Mouse (Mus musculus) midbrain, embryonic 12.5 days (tissue): ENCODE measurements around the gene Megf11. TPM values are rescaled to one million over a fixed set of nuclear protein-coding genes. Genes with fewer than 3 reads are reported as not detected.

ENCODE experiments used
- ATAC-seq: fragments of 200-750 bp; cut with Nextera tagmentation; 2 replicates; pipeline ENCODE4 v1.8.0; 2017; ENCODE audit warnings: low read depth, moderate TSS enrichment, moderate library complexity; ENCODE audit not compliant: low FRiP score
- H3K27ac ChIP-seq: fragments of 300-500 bp; sonication (generic); replicated peaks from 2 replicates; pipeline ENCODE4 v1.5.1; 2016; ENCODE audit warnings: mild to moderate bottlenecking
- H3K27me3 ChIP-seq: fragments of 300-500 bp; sonication (generic); 2 replicates; pipeline ENCODE4 v1.6.1; 2016; ENCODE audit warnings: mild to moderate bottlenecking
- H3K36me3 ChIP-seq: fragments of 300-500 bp; sonication (generic); 2 replicates; pipeline ENCODE4 v1.6.1; 2016
- H3K4me1 ChIP-seq: fragments of 300-500 bp; sonication (generic); 2 replicates; pipeline ENCODE4 v1.6.1; 2016
- H3K4me2 ChIP-seq: fragments of 300-500 bp; sonication (generic); replicated peaks from 2 replicates; pipeline ENCODE4 v1.6.1; 2016; ENCODE audit warnings: mild to moderate bottlenecking, moderate library complexity
- H3K4me3 ChIP-seq: fragments of 300-500 bp; sonication (generic); 2 replicates; pipeline ENCODE4 v1.5.1; 2016; ENCODE audit warnings: mild to moderate bottlenecking
- H3K9ac ChIP-seq: fragments of 300-500 bp; sonication (generic); replicated peaks from 2 replicates; pipeline ENCODE4 v1.6.1; 2016; ENCODE audit warnings: mild to moderate bottlenecking, moderate library complexity
- H3K9me3 ChIP-seq: fragments of 300-500 bp; sonication (generic); 2 replicates; pipeline ENCODE4 v1.6.1; 2016; ENCODE audit warnings: mild to moderate bottlenecking
- WGBS: fragments of 180-500 bp; shearing (Covaris S2); methylation state at CpG from one replicate; pipeline ENCODE4 v1.1.7; 2016; 5-methylcytosine and 5-hydroxymethylcytosine counted together
- polyA plus RNA-seq: library from polyadenylated mRNA; unstranded; fragments of >200 nt; fragmentation: Nextera tagmentation; extraction: Ambion mirVana; gene quantifications from 2 replicates; pipeline ENCODE4 v1.2.1, GENCODE M21; 2016

Gene Megf11
- polyA plus RNA-seq, 1 experiment from 2014 or later = 6.5 TPM

GRCm38 (mm10) chr9:64399121-64399520 lies 13.7 kb downstream of the Megf11 start:
- ATAC-seq = no peak
- Histone ChIP-seq H3K4me2 (no peak overlapping the region), H3K27ac (no peak overlapping the region), H3K4me3 (no peak overlapping the region), H3K4me1 (no peaks in the 10 kb centered on the region), H3K9ac (no peak overlapping the region), H3K9me3 (no peaks in the 10 kb centered on the region), H3K36me3 (no peaks in the 10 kb centered on the region), H3K27me3 (peaks cover 13% of the 10 kb centered on the region)
- 68% methylated on average over 8 of the region's 8 CpGs for WGBS

GRCm38 (mm10) chr9:64402141-64402540 lies 16.7 kb downstream of the Megf11 start:
- Histone ChIP-seq H3K4me2 (no peak overlapping the region), H3K27me3 (peaks cover 13% of the 10 kb centered on the region), H3K9me3 (no peaks in the 10 kb centered on the region), H3K9ac (no peak overlapping the region), H3K27ac (no peak overlapping the region), H3K4me1 (no peaks in the 10 kb centered on the region), H3K36me3 (no peaks in the 10 kb centered on the region), H3K4me3 (no peak overlapping the region)
- ATAC-seq = no peak
- WGBS = 69% methylated on average over 8 of the region's 8 CpGs

GRCm38 (mm10) chr9:64406841-64407240 lies 21.4 kb downstream of the Megf11 start:
- WGBS = 80% methylated on average over 2 of the region's 2 CpGs
- no peaks in the 10 kb centered on the region for H3K9me3 ChIP-seq
- no peak overlapping the region for H3K4me2 ChIP-seq
- H3K9ac ChIP-seq = no peak overlapping the region
- no peaks in the 10 kb centered on the region for H3K36me3 ChIP-seq
- H3K4me3 ChIP-seq = no peak overlapping the region
- no peaks in the 10 kb centered on the region for H3K4me1 ChIP-seq
- ATAC-seq = no peak
- no peak overlapping the region for H3K27ac ChIP-seq
- H3K27me3 ChIP-seq = no peaks in the 10 kb centered on the region

GRCm38 (mm10) chr9:64407390-64407970 lies 22.1 kb downstream of the Megf11 start:
- no peak overlapping the region for H3K4me2 ChIP-seq
- WGBS = 82% methylated on average over 7 of the region's 7 CpGs
- no peaks in the 10 kb centered on the region for H3K27me3 ChIP-seq
- H3K27ac ChIP-seq = no peak overlapping the region
- no peaks in the 10 kb centered on the region for H3K4me1 ChIP-seq
- no peak for ATAC-seq
- no peak overlapping the region for H3K9ac ChIP-seq
- H3K36me3 ChIP-seq = no peaks in the 10 kb centered on the region
- no peak overlapping the region for H3K4me3 ChIP-seq
- no peaks in the 10 kb centered on the region for H3K9me3 ChIP-seq

- H3K27me3 ChIP-seq = no peaks in the 10 kb centered on the region
- H3K27ac ChIP-seq = no peak overlapping the region
- no peak overlapping the region for H3K4me3 ChIP-seq
- H3K9me3 ChIP-seq = no peaks in the 10 kb centered on the region
- H3K9ac ChIP-seq = no peak overlapping the region
- no peak for ATAC-seq
- no peaks in the 10 kb centered on the region for H3K36me3 ChIP-seq
- WGBS = 87% methylated on average over 8 of the region's 8 CpGs
- H3K4me1 ChIP-seq = no peaks in the 10 kb centered on the region
- no peak overlapping the region for H3K4me2 ChIP-seq
Observed at GRCm38 (mm10) chr9:64408821-64409220, 23.4 kb downstream of the Megf11 start.

- ATAC-seq = no peak
- 92% methylated on average over 3 of the region's 3 CpGs for WGBS
- Histone ChIP-seq H3K4me2 (no peak overlapping the region), H3K27ac (no peak overlapping the region), H3K4me3 (no peak overlapping the region), H3K9ac (no peak overlapping the region), H3K36me3 (no peaks in the 10 kb centered on the region), H3K9me3 (no peaks in the 10 kb centered on the region), H3K4me1 (no peaks in the 10 kb centered on the region), H3K27me3 (no peaks in the 10 kb centered on the region)
Observed at GRCm38 (mm10) chr9:64420471-64420870, 35.0 kb downstream of the Megf11 start.

GRCm38 (mm10) chr9:64421986-64422616 lies 36.7 kb downstream of the Megf11 start:
- H3K4me3 ChIP-seq = no peak overlapping the region
- H3K36me3 ChIP-seq = no peaks in the 10 kb centered on the region
- H3K4me1 ChIP-seq = no peaks in the 10 kb centered on the region
- WGBS = 78% methylated on average over 8 of the region's 8 CpGs
- H3K9me3 ChIP-seq = no peaks in the 10 kb centered on the region
- H3K4me2 ChIP-seq = no peak overlapping the region
- H3K27me3 ChIP-seq = no peaks in the 10 kb centered on the region
- no peak overlapping the region for H3K27ac ChIP-seq
- no peak overlapping the region for H3K9ac ChIP-seq
- ATAC-seq = no peak

- no peaks in the 10 kb centered on the region for H3K9me3 ChIP-seq
- no peak for ATAC-seq
- no peak overlapping the region for H3K4me2 ChIP-seq
- no peaks in the 10 kb centered on the region for H3K4me1 ChIP-seq
- no peaks in the 10 kb centered on the region for H3K36me3 ChIP-seq
- no peak overlapping the region for H3K27ac ChIP-seq
- H3K9ac ChIP-seq = no peak overlapping the region
- 96% methylated on average over 1 of the region's 1 CpGs for WGBS
- H3K27me3 ChIP-seq = no peaks in the 10 kb centered on the region
- no peak overlapping the region for H3K4me3 ChIP-seq
Observed at GRCm38 (mm10) chr9:64423912-64424311, 38.5 kb downstream of the Megf11 start.

- no peak overlapping the region for H3K27ac ChIP-seq
- no peaks in the 10 kb centered on the region for H3K9me3 ChIP-seq
- H3K36me3 ChIP-seq = no peaks in the 10 kb centered on the region
- H3K4me2 ChIP-seq = no peak overlapping the region
- ATAC-seq = no peak
- 50% methylated on average over 2 of the region's 2 CpGs for WGBS
- no peaks in the 10 kb centered on the region for H3K27me3 ChIP-seq
- no peak overlapping the region for H3K9ac ChIP-seq
- no peaks in the 10 kb centered on the region for H3K4me1 ChIP-seq
- H3K4me3 ChIP-seq = no peak overlapping the region
Observed at GRCm38 (mm10) chr9:64436121-64436520, 50.7 kb downstream of the Megf11 start.

- WGBS = 83% methylated on average over 7 of the region's 7 CpGs
- no peak for ATAC-seq
Observed at GRCm38 (mm10) chr9:64440101-64440500, 54.7 kb downstream of the Megf11 start.

GRCm38 (mm10) chr9:64445981-64446380 lies 60.6 kb downstream of the Megf11 start:
- no peak overlapping the region for H3K9ac ChIP-seq
- H3K9me3 ChIP-seq = no peaks in the 10 kb centered on the region
- H3K4me3 ChIP-seq = no peak overlapping the region
- ATAC-seq = no peak
- no peaks in the 10 kb centered on the region for H3K36me3 ChIP-seq
- H3K27ac ChIP-seq = no peak overlapping the region
- H3K4me1 ChIP-seq = peaks cover 19% of the 10 kb centered on the region
- WGBS = 70% methylated on average over 1 of the region's 1 CpGs
- H3K4me2 ChIP-seq = no peak overlapping the region
- 0 out of 2 replicates have a peak, but pooled peaks cover 3% of the 10 kb centered on the region for H3K27me3 ChIP-seq

More at GRCm38 (mm10) chr9:64440101-64440500, 54.7 kb downstream of the Megf11 start:
- no peak overlapping the region for H3K4me3 ChIP-seq
- 0 out of 2 replicates have a peak, but pooled peaks cover 3% of the 10 kb centered on the region for H3K27me3 ChIP-seq
- H3K4me2 ChIP-seq = no peak overlapping the region
- H3K4me1 ChIP-seq = no peaks in the 10 kb centered on the region
- H3K36me3 ChIP-seq = no peaks in the 10 kb centered on the region
- H3K27ac ChIP-seq = no peak overlapping the region
- no peak overlapping the region for H3K9ac ChIP-seq
- no peaks in the 10 kb centered on the region for H3K9me3 ChIP-seq

GRCm38 (mm10) chr9:64447070-64447469 lies 61.6 kb downstream of the Megf11 start:
- no peaks in the 10 kb centered on the region for H3K36me3 ChIP-seq
- H3K4me2 ChIP-seq = no peak overlapping the region
- H3K27me3 ChIP-seq = 0 out of 2 replicates have a peak, but pooled peaks cover 3% of the 10 kb centered on the region
- WGBS = 19% methylated on average over 6 of the region's 6 CpGs
- no peak overlapping the region for H3K9ac ChIP-seq
- H3K4me1 ChIP-seq = peaks cover 19% of the 10 kb centered on the region
- 0 out of 2 replicates have a peak overlapping the region, but pooled peaks have one; percentile 20 for H3K27ac ChIP-seq
- H3K4me3 ChIP-seq = no peak overlapping the region
- H3K9me3 ChIP-seq = no peaks in the 10 kb centered on the region
- peak; percentile 44; the same call in 1 of the 2 replicates for ATAC-seq
